Mouse (Mus musculus) liver, embryonic 16.5 days (tissue): ENCODE results near the gene Gm42417. TPM values are rescaled to one million over a fixed set of nuclear protein-coding genes. Genes with fewer than 3 reads are reported as not detected.

Source experiments
- ATAC-seq: fragments of 200-750 bp; cut with Nextera tagmentation; 2 replicates; pipeline ENCODE4 v1.8.0; 2017; ENCODE audit warnings: low read depth, mild to moderate bottlenecking, moderate number of reproducible peaks, moderate library complexity
- H3K27ac ChIP-seq: fragments of 300-500 bp; sonication (generic); 2 replicates; pipeline ENCODE4 v1.5.1; 2014; ENCODE audit warnings: mild to moderate bottlenecking, low read length
- H3K27me3 ChIP-seq: fragments of 300-500 bp; sonication (generic); 2 replicates; pipeline ENCODE4 v1.6.1; 2014; ENCODE audit warnings: low read depth, low read length, mixed read lengths; ENCODE audit not compliant: control insufficient read depth, insufficient read depth
- H3K36me3 ChIP-seq: fragments of 300-500 bp; sonication (generic); 2 replicates; pipeline ENCODE4 v1.6.1; 2014; ENCODE audit warnings: mild to moderate bottlenecking; ENCODE audit not compliant: control insufficient read depth, insufficient read depth
- H3K4me1 ChIP-seq: fragments of 300-500 bp; sonication (generic); 2 replicates; pipeline ENCODE4 v1.6.1; 2014; ENCODE audit warnings: low read depth, low read length, mixed read lengths; ENCODE audit not compliant: control insufficient read depth
- H3K4me2 ChIP-seq: fragments of 300-500 bp; sonication (generic); 2 replicates; pipeline ENCODE4 v1.6.1; 2014; ENCODE audit warnings: low read depth, low read length, mixed read lengths
- H3K4me3 ChIP-seq: fragments of 300-500 bp; sonication (generic); 2 replicates; pipeline ENCODE4 v1.5.1; 2014; ENCODE audit warnings: low read depth, mild to moderate bottlenecking, low read length
- H3K9ac ChIP-seq: fragments of 300-500 bp; sonication (generic); 2 replicates; pipeline ENCODE4 v1.6.1; 2014; ENCODE audit warnings: low read depth, low read length
- H3K9me3 ChIP-seq: fragments of 300-500 bp; sonication (generic); replicated peaks from 2 replicates; pipeline ENCODE4 v1.6.1; 2016; ENCODE audit warnings: low read length; ENCODE audit not compliant: control insufficient read depth
- WGBS: fragments of 180-500 bp; shearing (Covaris S2); extraction: QIAGEN DNeasy Blood & Tissue Kit; methylation state at CpG from one replicate; pipeline ENCODE4 v1.1.7; 2014; ENCODE audit not compliant: insufficient replicate concordance; 5-methylcytosine and 5-hydroxymethylcytosine counted together
- polyA plus RNA-seq: library from polyadenylated mRNA; unstranded; fragments of >200 nt; fragmentation: Nextera tagmentation; extraction: Ambion mirVana; gene quantifications from 2 replicates; pipeline ENCODE4 v1.2.1, GENCODE M21; 2015

Gene Gm42417
- polyA plus RNA-seq, 1 experiment from 2014 or later: not detected

DNA sequence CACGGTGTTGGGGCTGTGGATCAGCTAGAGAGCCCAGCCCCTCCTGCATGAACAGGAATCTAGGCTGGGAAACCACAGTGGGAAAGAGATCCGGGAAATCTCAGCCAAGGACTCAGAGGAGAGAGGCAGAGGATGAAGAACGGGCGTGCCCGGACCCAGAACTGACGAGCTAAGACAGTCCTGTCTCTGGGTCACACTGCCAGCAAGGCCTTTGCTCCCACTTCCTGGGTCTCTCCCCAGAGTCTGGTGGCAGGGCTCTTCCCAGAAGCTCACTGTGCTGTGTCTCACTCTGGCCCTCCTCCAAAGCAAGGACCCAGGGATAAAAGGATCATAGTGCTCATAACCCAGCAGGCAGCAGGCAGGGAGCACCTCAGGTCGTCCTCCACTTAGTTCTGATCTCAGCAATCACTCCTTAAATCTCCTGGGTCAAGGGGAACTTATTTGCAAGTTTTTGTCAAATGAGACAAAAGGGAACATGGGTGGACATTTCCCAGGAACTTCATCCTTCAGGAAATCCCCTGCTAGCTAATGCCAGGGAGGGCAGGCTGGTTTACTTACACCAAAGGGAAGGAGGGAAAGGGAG is 30.6 kb upstream of the Gm42417 start:
- no peak overlapping the region for H3K9ac ChIP-seq
- WGBS: 28% methylated on average over 7 of the region's 7 CpGs

DNA sequence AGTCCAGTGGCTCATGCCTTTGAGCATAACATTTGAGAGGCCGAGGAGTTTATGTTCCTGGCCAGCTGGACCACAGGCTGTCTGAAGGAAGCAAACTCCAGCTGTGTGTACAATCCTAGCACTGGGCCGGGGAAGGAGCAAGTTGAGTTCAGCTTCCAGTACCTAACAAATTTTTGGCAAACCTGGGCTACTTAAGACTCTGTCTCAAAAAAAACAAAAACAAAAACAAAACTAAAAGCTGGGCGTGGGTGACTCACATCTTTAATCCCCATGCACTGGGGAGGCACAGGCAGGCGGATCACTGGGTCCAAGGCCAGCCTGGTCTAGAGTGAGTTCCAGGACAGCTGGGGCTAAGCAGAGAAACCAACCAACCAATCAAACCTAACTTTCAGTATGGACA is 29.5 kb upstream of the Gm42417 start:
- Histone ChIP-seq H3K9ac (no peak overlapping the region), H3K27ac (no peak overlapping the region), H3K27me3 (no peaks in the 10 kb centered on the region), H3K36me3 (no peaks in the 10 kb centered on the region), H3K4me2 (no peak overlapping the region), H3K4me1 (no peaks in the 10 kb centered on the region), H3K4me3 (no peak overlapping the region), H3K9me3 (no peaks in the 10 kb centered on the region)
- no peak for ATAC-seq
- 53% methylated on average over 4 of the region's 4 CpGs for WGBS

More for the DNA sequence above, 30.6 kb upstream of the Gm42417 start:
- no peaks in the 10 kb centered on the region for H3K4me1 ChIP-seq
- H3K36me3 ChIP-seq: no peaks in the 10 kb centered on the region
- H3K9me3 ChIP-seq: no peaks in the 10 kb centered on the region
- H3K4me3 ChIP-seq: no peak overlapping the region
- no peak overlapping the region for H3K27ac ChIP-seq
- no peak for ATAC-seq
- no peak overlapping the region for H3K4me2 ChIP-seq
- H3K27me3 ChIP-seq: no peaks in the 10 kb centered on the region

DNA sequence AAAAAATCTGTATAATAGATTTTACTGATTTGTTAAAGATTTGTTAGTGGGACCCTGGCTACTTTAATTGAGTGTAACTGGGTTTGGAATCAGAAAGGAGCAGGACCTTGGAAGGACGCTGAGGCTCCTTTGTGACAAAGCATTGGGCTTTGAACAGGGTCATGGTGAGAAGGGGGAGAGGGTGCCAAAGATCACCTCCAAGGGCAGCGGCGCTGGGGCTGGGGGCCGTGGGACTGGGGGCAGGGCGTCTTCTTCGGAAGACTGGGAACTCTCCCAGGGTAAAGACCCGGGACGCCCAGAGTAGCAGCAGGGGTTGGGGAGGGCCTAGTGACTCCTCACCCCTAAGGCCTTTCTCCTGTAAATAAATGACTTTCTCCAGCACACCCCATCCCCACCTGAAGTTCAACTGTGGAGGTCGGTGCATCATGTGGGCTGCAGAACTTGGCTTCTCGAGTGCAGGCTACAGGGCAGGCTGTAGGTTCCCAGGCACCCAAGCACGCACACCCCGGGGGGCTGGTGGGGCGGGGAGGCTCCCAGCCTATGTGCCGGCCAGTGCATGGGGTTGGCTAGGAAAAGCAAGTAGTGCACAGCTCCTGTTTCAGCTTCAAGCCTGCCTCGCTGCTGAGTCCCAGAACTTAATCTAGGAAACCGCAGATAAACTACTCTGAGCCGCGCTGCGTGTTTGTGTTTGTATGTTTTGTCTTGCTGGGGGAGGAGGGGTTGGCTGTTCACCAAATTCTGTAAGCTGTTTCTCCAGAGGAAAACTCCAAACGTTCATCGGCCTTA is 28.8 kb upstream of the Gm42417 start:
- H3K4me1 ChIP-seq: no peaks in the 10 kb centered on the region
- no peak for ATAC-seq
- H3K36me3 ChIP-seq: no peaks in the 10 kb centered on the region
- no peak overlapping the region for H3K4me3 ChIP-seq
- H3K4me2 ChIP-seq: no peak overlapping the region
- no peaks in the 10 kb centered on the region for H3K9me3 ChIP-seq
- no peak overlapping the region for H3K9ac ChIP-seq
- no peak overlapping the region for H3K27ac ChIP-seq
- WGBS: 61% methylated on average over 21 of the region's 21 CpGs
- H3K27me3 ChIP-seq: no peaks in the 10 kb centered on the region

DNA sequence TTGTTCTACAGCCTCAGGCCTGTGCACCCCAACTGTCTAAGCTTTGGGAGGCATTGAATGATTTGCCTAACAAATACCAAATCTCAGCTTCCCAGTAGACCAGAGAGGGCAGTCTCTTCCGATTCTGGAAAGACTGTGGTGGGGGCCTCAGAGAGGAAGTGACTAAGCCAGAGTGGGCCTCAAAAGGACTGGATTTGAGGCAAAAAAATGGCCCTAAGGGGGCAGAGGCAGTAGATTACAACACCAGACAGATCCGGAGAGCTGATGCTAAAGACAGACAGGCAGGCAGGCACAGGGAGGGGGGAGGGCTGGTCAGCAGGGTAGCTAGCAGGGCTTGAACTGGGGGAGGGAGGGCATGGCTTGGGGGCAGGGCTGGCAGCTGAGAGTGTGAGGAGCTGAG is 27.2 kb upstream of the Gm42417 start:
- H3K4me1 ChIP-seq: no peaks in the 10 kb centered on the region
- no peaks in the 10 kb centered on the region; the same call in 1 of the 2 replicates for H3K27me3 ChIP-seq
- WGBS: 11% methylated on average over 2 of the region's 2 CpGs
- no peak overlapping the region for H3K9ac ChIP-seq
- no peak for ATAC-seq
- H3K36me3 ChIP-seq: no peaks in the 10 kb centered on the region
- H3K4me2 ChIP-seq: no peak overlapping the region
- H3K9me3 ChIP-seq: no peaks in the 10 kb centered on the region
- H3K4me3 ChIP-seq: no peak overlapping the region
- H3K27ac ChIP-seq: no peak overlapping the region

DNA sequence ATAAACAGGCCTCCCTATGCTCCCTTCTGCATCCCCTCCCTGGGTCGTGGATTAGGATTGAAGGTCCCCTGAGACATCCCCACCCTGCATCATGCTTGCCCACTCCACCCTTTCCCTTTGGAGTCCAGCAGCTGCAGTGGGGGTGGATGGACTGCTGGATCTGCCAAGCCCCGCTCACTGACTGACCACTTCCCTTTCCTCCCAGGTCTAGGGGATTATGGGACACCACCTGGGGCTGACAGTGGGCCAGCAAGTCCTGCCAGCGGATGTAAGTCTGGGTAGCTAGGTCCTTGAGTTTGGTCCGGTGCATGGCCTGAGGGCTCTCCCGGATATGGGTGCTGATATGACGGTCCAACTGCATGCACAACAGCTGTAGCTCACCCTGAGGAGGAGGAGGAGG is 24.9 kb upstream of the Gm42417 start:
- Histone ChIP-seq H3K4me3 (no peak overlapping the region), H3K9ac (no peak overlapping the region), H3K27ac (no peak overlapping the region), H3K9me3 (no peaks in the 10 kb centered on the region), H3K4me2 (no peak overlapping the region), H3K4me1 (no peaks in the 10 kb centered on the region), H3K36me3 (no peaks in the 10 kb centered on the region), H3K27me3 (peaks cover 15% of the 10 kb centered on the region)
- 37% methylated on average over 6 of the region's 6 CpGs for WGBS
- ATAC-seq: no peak

DNA sequence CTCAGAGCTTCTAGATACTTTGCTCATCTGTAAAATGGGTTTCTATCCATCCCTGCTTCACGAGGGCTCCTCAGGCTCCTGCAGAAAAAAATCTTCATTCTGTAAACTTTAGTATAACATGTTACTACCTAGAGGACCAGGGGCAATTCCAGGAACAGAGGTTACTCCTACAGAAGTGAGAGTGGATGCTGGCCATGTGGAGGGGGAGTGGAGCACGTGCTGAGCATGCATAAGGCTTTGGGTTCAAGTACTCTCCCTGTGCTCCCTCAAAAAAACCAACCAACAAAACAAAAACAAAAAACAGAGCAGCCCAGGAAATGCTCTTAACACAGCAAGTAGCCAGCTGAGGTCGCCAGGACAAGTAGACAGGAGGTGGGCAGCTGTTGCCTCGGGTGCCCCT is 24.4 kb upstream of the Gm42417 start:
- Histone ChIP-seq H3K9ac (no peak overlapping the region), H3K4me2 (no peak overlapping the region), H3K4me3 (no peak overlapping the region), H3K4me1 (no peaks in the 10 kb centered on the region), H3K36me3 (no peaks in the 10 kb centered on the region), H3K27me3 (peaks cover 20% of the 10 kb centered on the region), H3K27ac (no peak overlapping the region), H3K9me3 (no peaks in the 10 kb centered on the region)
- ATAC-seq: no peak
- 37% methylated on average over 4 of the region's 4 CpGs for WGBS

DNA sequence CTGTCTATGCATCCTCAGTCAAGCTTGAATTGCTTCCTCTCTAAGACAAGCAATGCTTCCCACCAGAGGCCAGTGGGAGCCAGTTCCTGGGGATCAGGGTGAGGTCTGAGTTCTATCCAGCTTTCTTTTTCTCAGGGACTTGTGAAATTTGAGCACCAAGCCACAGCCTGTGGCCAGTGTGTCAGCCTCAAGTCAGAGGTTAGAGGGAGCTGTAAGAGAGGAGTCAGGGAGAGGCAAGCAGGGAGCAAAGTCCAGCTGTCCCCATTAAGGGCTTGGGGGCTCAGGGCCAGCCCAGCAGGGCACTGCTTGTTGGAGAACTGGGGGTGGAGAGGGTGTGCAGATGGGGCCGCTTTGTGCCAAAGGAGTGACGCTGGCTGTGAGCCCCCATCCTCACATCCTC is 24.0 kb upstream of the Gm42417 start:
- Histone ChIP-seq H3K4me3 (no peak overlapping the region), H3K4me1 (no peaks in the 10 kb centered on the region), H3K9ac (no peak overlapping the region), H3K36me3 (no peaks in the 10 kb centered on the region), H3K9me3 (no peaks in the 10 kb centered on the region), H3K27me3 (peaks cover 24% of the 10 kb centered on the region), H3K4me2 (no peak overlapping the region), H3K27ac (no peak overlapping the region)
- 69% methylated on average over 2 of the region's 2 CpGs for WGBS
- no peak for ATAC-seq

DNA sequence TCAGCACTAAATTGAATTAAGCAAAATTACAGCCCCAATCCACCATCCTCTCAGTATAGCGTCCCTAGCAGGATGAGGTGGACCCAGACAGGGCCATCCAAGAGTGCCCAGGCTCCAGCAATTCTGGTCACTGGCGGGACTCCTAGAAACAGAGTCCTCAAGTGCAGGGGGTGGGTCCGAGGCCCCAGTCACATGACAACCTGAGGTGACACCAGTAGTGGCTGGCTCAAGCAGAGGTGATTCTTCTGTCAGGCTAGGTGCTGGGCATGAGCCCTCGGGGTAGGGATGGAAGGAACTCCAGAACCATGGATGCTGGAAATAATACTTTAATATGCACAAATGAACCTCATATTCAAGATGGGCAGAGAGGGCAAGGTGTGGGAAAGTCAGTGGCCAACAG is 23.2 kb upstream of the Gm42417 start:
- WGBS: 51% methylated on average over 4 of the region's 4 CpGs
- ATAC-seq: no peak
- H3K27me3 ChIP-seq: peaks cover 32% of the 10 kb centered on the region

DNA sequence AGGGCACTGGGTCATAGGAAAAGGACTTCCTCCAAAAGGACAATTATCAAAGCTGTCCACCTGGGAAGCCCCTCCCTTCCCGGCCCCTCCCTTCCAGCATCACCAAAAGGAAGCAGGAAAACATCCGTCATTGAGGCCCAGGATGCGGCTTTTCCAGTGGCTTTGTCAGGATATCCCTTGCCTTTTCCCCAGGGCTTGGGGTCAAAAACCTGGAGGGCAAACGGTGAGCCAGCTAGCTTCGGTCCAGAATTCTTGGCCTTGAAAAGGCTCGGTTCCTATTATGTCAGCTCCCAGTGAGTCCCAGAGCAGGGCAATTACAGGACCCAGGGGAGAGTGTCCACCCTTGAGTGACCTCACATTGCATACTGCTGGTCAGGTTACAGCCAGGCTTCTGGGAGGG is 21.7 kb upstream of the Gm42417 start:
- Histone ChIP-seq H3K4me1 (peaks cover 3% of the 10 kb centered on the region), H3K27me3 (peaks cover 47% of the 10 kb centered on the region), H3K27ac (no peak overlapping the region), H3K4me2 (no peak overlapping the region), H3K36me3 (no peaks in the 10 kb centered on the region), H3K4me3 (no peak overlapping the region), H3K9ac (no peak overlapping the region), H3K9me3 (no peaks in the 10 kb centered on the region)
- WGBS: 38% methylated on average over 6 of the region's 6 CpGs
- ATAC-seq: no peak

More for the DNA sequence above, 23.2 kb upstream of the Gm42417 start:
- H3K4me3 ChIP-seq: no peak overlapping the region
- no peaks in the 10 kb centered on the region for H3K36me3 ChIP-seq
- no peak overlapping the region for H3K4me2 ChIP-seq
- no peak overlapping the region for H3K27ac ChIP-seq
- H3K9me3 ChIP-seq: no peaks in the 10 kb centered on the region
- no peaks in the 10 kb centered on the region for H3K4me1 ChIP-seq
- H3K9ac ChIP-seq: no peak overlapping the region
